Mouse (Mus musculus) brain, adult 2 months (tissue): ENCODE data around the gene Mertk.

Experiments
- DNase-seq: peaks from one replicate; pipeline ENCODE4 v3.0.0; 2011; ENCODE audit warnings: low read depth, low spot score

Mertk gene

DNA sequence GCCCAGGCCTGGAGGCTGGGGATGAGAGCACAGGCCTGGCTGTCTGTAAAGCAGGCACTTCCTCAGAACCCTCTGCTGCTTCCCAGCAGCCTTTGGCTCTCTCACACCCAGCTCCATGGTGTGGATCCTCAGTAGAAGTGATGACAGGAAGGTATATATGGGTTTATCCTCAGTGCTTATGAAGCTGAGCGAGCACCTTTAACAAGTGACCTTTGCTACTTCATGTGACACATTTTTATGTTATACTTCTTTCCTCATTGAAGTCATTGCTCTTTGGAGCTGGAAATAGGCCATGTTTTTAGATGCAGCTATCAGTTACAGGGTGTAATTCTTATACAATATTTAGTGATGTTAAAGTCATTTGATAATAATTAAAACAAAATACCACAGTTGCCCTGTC lies 67.0 kb downstream of the Mertk start:
- no peak for DNase-seq

DNA sequence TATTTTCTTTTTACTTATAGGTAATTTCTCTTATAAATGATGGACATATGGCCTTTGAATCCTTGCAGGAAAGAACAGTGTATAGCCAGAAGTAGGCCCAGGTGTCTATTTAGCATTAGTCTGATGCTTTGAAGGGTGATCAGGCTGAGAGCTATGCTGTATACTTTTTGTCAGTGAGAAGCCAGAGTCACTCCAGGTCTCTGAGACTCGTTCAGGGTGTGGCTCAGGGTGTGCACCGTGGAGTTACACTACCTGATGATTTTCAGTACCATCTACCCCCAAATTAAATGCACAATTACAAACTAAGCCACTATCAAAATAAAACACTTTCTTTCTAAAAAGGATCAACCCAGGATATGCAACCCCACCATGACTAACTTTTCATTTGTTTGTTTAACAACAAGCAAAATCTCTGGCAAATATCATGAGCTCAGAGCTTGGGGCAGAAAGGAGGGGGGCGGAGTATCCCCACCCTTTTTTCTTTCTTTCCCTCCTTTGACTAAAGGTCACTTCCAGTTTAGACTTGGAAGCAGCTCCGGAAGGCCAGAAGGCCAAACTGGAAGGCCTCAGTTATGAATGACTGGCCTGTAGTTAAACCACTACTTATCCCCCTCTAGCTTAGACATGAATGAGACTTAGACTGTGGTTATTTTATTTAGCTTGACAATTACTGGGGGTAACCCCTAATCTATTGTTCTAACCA lies 69.9 kb downstream of the Mertk start:
- DNase-seq, result no peak

DNA sequence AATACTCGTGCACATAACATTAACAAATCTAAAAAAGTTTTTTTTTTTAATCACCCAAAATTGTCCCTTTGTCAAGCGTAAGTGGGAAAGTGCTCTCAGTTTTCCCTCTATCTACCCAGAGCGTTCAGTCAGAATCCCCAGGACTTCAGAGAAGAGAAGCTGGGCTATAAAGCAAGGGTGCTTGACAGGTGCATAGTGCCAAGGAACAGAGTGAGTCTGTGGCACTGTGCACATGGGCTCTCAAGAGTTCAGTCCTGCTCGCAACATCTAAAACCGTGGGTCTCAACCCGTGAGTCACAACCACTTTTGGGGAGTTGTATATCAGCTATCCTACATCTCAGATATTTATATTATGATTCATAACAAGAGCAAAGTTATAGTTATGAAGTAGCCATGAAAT lies 71.8 kb downstream of the Mertk start:
- no peak for DNase-seq

DNA sequence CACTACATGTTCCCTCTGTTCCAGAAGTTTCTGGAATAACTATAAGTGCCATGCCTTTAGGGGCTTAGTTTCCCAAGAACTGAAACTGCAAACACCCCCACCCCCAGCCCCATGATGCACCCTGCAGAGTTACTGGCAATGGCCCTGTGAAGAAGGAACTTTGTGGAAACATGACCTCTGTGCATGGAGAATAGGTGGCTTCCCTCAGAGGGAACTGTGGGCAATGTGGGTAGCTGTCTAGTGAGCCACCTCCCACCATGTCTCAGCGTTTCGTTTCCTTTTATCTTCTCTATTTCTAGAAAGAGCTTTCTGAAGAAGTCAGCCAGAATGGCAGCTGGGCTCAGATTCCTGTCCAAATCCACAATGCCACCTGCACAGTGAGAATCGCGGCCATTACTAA lies 72.3 kb downstream of the Mertk start:
- DNase-seq, result peak; percentile 48

DNA sequence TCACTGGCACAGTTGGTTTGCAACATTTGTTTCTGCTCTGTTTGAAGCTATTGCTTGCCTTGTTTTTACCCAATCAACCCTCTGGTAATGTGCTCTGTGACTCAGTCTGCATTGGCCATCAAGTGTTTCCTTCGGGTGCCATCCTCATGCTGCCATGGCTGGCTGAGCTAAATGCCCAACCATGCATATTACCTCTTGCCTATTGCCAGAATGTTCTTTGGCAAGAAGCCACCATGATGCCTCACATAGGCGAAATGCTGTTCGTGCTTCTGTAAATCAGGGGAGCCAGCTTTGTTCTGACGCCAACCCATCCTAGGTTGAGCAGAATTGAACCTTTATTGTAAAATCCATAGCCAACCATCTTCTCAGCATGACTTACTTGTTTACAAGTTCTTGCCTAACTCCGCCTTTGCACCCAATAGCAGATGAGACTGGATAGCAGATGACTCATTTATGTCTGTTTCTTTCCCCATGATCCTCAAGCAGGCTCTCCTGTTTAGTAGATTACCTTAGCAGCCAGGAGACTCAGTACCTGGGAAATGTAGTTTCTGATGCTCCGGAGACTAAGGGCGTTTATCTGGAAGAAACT lies 73.1 kb downstream of the Mertk start:
- DNase-seq, result no peak

DNA sequence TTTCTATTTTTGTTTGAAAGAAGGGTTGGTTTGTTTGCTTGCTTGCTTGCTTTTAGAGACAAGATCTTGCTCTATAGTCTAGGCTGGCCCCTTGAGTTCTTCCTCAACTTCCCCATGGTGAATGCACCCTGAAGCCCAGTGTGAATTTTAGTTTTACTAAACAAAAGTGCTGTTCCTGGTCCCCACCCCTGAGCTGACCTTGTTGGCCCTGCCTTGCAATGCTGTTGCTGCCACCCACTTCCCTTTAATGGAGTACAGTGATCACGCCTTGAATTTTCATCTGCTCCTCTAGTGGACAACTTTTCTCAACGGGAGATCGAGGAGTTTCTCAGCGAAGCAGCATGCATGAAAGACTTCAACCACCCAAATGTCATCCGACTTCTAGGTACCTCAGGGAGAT lies 83.5 kb downstream of the Mertk start:
- no peak for DNase-seq

DNA sequence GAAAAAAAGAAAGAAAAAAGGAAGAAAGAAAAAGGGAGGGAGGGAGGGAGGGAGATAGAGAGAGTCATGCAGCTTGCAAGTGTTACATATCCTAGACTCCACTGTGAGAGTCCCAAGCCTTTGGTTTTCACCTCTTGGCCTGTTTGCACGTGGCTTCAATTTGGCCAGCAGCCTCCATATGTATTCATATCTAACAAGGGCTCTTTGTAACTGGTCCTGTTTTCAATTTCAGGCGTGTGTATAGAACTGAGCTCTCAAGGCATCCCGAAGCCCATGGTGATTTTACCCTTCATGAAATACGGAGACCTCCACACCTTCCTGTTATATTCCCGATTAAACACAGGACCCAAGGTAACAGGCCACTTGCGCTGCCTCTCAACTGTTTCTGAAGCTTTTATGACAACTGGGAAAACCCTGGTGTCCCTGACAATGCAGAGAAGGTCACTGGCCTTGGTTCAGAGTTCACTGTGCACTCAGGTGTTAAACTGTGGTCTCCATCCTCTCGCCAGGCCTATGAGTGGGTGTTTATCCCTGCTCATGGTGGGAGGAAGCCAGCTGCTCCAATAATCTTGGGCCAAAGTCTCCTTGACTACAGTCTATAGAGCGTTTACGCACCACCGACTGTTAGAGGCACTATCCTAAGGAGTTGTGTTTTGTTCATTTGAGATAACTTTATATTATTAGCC lies 85.0 kb downstream of the Mertk start:
- DNase-seq, result no peak

DNA sequence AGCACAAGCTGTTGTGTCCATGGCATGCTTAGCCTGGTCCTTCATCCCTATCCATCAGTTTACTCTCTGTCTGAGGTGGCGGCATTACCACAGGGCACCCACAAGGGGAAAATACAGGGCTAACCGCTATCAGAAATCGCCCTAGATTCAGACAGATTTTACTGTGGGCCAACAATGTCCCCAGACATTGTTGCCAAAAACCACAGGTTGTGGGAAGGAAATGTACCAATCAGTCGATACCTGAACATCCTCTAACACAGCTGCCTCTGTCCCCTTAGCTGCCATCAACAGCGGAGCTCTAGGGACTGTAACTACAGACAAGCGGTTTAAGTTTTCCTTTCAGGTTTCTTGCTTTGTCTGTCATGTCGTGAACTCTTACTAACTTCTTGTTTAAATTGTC lies 86.1 kb downstream of the Mertk start:
- no peak for DNase-seq

DNA sequence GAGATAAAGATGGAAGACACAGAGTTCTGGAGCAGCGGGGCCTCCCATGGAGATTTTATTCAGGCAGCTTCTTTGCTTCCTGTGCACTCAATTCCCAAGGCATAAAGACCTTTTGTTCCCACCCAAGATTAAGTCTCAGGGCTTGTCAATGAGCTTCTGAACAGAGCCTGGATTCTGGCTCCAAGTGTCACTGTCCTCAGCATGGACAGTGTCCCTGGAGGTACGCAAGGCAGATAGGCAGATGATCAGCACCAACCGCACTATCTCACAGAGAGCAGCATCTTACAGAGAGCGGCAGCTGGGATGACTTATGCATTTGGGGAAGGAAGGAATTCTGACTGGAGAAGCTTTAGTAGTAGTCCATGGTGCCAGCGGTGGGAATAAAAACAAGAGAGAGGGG lies 87.6 kb downstream of the Mertk start:
- no peak for DNase-seq

DNA sequence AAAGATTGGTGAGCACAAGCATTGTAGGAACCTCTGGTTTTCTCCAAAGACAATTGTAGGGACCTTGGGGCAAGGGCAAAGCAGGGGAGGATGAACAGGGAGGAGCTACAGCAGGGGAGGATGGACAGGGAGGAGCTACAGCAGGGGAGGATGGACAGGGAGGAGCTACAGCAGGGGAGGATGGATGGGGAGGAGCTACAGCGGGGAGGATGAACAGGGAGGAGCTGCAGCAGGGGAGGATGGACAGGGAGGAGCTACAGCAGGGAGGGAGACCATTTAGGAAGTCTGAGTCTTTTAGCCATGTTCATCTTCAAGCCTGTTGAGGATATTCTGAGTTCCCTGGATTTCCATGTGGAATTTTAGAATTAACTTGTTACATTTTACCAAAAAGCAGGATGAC lies 88.0 kb downstream of the Mertk start:
- DNase-seq, result no peak

DNA sequence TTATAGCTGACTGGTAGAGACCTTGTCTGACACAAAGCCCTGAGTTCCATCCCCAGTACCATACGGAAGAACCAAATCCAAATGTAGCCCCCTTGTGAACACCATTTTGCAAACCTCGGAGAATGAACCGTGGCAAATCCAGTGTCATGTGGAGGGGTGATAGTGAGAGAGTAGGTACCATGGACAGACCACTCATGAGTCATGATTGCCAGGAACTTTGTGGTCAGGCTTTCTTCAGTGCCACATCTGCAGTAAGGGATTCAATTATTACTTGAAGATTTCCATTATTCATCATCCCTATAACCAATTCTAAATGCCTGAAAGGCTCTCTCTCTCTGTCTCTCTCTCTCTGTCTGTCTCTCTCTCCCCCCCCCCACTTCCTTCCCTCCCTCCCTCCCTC lies 89.0 kb downstream of the Mertk start:
- DNase-seq, result no peak

DNA sequence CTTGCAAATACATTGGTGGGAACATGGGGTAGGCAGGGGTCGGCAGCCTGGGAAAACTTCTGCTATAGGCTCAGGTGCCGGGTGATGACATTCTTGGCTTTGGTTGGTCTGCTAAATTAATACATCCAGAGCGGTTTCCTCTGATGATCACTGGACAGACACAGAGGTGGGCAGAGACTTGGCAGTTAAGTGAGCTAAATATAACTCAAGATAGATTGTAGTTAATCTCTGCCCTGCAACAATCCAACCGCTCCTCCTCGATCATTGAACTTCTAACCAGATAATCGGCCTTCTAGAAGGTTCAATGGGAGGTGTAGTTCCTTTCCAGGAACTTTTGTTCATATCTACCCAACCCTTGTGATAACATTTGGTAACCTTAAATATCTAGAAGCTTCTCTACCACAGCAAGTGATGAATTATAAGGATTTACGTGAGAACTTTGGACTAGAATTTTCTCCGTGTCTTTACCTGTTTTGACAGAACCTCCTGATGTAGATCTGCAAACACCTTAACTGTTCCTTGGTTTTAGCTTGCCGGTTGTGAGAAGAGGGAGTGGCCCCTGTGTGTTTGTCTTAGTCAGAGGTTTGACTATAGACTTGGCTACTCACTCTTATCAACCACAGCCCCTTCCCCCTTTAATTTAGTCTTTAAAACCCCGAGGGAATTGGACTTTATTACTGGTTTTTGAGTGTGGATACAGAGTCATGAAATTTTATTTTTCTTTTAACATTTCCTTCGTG lies 92.3 kb downstream of the Mertk start:
- DNase-seq, result no peak

DNA sequence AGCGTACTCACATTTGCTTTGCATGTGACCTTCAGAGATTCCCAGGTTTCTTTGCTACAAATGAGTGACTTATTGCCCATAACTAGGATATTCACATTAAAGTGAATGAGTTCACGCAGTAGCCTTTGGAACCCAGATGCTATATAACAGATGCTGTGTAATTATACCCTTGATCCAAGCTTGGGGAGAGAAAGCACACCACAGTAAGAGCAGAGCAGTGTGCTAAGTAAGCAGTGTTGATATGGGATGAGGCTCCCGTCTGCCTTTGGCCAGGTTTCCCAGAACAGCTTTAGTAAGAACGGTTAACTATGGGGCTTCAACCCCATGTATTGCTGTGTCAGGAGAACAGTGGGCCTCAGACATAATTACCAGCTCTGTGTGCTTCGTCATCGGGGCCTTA lies 95.2 kb downstream of the Mertk start:
- no peak for DNase-seq

DNA sequence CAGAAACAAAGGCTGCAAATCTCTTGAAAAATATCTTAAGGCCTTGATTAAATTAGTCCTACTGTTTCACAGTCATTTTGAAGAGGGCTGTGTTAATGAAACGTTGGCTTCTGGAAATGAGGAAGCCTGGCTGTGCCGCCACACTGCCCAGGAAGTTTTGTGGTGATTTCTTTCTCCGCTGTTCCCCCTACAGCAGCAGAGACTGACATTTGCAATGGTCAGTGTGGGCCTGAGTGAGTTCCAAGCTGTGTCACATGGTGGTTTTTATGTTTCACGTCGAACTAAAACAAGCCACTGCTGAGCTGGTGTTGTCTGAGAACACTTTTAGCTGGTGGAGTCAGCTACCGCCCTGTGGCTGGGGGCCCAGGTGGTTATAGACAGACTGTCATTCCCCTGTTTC lies 97.7 kb downstream of the Mertk start:
- DNase-seq, result peak; percentile 48

DNA sequence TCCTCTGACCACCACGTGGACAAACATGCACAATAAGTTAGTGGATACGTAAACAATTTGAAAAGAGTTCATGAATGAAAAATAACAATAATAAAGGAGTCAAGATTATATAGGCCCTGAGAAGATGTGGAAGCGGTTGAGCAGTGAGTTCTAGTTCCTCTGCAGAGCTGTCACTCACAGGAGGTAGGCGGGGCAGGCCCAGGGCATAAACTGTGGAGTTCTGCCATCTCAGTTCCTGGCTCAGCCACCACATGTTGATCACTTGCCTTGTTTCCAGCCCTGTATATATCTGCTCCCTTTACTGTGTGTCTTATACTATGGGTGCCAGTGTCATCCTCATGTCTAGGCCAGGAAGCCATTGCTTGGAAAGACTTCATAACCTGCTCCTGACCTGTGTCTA lies 104.7 kb downstream of the Mertk start:
- DNase-seq, result no peak

DNA sequence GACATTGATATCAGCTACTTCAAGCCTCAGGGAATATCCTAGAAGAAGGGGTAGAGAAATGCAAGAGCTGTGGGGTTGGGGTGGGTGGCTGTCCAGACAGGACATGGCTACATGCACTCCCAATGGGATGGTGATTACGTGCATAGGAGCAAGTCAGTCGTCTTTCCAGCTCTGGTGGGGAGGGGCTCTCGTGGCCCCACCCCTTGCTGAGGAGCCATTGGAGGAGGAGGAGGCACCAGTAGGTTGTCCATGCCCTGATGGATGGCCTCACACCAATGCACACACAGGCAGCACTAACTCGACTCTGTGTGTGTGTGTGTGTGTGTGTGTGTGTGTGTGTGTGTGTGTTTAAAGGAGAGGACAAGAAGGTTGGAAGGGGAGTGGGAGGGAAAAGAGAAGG lies 106.6 kb downstream of the Mertk start:
- no peak for DNase-seq

DNA sequence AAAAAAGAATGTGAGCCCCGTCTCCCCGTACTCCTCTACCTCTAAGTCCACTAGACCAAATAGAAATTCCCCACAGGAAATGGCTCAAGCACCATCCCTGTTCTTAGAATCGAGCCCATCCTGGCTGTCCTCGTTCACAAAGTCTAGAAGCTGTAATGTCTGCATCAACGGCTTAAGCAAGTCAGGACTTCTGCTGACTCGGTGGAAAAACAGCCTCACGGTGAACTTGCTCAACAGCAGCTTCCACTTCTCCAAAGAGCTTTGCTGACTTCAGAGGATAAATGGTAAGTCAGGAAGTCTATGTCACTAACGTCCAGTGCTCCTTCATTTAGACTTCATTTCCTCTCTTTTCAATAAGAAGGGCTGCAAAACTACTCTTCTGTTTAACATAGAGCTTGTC lies 107.8 kb downstream of the Mertk start:
- peak; percentile 71 for DNase-seq

DNA sequence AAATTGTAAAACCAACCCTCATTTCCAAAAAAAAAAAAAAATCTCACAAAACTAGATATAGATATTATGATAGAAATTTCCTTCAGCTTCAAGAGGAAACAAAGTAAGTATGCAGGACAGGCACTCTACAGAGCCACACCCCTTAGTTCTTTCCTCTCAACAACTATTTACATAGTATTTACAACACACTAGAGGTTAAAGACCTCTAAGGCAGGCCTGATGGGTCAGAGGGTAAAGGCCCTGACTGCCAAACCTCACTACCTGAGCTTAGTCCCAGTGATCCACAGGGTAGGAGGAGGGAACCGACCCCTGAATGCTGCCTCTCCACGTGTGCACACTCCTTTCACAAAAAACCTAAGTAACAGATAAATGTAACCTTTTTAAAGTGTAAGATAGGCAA lies 114.0 kb downstream of the Mertk start:
- DNase-seq, result no peak

DNA sequence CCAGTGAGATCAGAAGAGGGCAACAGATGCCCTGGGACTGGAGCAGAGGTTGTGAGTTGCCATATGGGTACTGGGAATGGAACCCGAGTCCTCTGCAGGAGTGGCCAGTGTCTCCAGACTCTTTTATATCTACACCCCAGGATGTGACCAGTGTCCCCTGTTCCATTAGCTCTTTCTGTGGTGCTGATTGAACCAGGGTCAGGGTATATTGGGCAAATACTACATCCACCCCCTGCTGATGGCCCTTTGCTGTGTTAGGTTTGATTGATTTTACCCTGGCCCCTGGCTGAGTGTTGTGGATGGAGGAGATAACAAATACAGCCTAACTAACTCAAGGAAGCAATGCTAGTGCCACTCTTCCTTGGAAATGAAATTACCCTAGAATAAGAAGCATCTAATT lies 117.6 kb downstream of the Mertk start:
- DNase-seq, result no peak

DNA sequence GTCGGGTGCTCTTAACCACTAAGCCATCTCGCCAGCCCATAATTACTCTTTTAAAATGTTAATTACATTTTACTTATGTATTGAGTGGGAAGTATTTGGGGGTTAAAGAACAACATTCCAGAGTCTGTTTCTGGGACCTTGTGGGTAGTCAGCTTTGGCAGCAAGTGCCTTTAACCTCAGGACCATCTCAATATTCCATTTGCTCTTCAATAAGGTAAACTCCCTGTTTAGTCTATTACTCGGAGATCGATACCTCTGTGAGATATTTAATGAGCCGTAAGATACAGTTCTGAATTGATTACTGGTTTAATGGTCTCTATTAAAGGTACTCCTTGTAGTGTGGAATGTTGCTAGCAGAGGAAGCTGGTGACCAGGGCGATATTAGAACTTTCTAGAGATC lies 118.2 kb downstream of the Mertk start:
- DNase-seq, result no peak

DNA sequence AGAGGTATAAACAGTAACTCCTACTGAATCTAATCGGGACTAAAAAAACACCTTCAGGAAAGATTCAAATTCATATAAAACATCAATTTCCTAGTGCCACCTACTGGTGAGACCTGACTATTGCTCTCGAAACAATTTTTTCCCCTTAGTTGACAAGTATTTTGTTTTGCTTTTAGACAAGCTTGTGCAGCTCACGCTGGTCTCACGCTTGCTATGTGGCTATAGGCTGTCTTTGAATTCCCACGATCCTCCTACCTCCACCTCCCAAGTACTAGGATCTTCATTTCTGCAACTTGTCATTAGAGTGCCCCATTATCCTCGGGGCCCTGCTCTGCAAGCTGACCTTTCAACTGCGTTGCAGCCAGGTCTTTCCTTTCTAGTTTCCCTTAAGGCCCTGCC lies 118.6 kb downstream of the Mertk start:
- DNase-seq, result peak; percentile 92

DNA sequence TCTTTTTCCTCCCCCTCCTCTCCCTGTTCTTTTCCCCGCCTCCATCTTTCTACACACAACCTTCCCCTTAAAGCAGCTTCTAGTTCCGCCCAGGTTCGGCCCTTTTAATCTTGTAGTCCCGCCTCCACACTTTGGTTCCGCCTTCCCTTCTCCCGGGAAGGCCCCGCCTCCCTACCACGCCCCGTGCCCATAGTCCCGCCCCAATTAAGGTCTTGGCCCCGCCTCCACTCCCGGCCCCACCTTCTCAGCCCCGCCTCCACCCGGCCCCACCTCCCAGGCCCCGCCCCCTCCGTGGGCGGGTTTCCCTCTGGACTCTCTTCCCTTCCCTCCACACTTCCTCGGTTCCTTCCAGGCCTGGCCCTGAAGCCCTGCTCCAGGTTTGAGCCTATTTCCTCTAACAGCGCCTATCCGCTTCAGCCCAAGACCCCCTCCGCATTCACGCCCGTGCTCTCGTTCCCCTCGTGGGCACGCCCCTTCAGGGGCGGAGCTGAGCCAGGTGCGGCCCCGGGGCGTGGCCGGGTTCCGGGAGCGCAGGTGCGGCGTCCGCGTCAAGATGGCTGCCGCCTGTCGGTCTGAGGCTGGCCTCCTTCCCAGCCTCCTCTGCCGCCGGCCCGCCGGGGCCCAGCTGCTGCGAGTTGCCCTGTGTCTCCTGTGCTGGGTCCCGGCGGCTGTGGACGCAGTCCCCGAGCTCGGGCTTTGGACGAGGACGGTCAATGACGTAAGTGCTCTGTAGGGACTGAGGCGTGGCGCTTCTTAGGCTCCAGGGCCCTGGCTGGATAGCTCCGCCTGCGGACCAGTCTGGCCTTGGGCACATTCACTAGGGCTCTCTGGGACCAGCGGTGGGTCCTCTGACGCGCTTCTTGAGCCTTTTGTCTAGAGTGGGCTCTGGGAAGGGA lies 119.3 kb downstream of the Mertk start, which contains the start of gene Tmem87b:
Gene Tmem87b, plus strand, starts transcription at position 333 of the 896 bp plus-strand sequence.
- DNase-seq, result peak; percentile 99
